Comparison of ENCODE assay signal across 13 mouse cellular contexts in the genomic region with DNA sequence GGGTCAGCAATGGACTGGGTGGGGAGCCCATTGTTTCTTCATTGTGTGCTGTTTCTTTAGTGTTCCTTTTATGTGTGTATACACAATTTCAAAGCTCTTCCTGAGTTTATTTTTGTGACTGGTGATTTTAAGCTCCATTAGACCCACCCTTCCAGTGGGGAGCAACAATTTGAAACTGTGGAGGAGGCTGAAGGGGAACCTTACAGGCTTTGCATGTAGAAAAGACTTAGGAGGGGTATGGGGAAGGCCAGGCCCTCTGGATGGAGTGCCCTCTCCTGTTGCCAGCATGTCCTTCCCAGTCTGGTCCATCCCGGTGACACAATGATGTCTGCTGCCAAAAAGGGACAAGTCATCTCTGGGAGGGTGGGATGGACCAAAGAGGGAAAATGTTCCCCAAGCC. TPM values are rescaled to one million over a fixed set of nuclear protein-coding genes. Genes with fewer than 3 reads are reported as not detected.
"Had no signal": no experiment of that assay in that cellular context is flagged by ENCODE, and none has a peak within 500 bp of the region (broad histone marks: within the 10 kb centered on the region; RNA-seq: fewer than 3 reads in every experiment).

No protein-coding gene starts in this region.

- H3K27me3 ChIP-seq: limb, embryonic 15.5 days; liver, embryonic 12.5 days; neural tube, embryonic 15.5 days had no signal

- H3K4me1 ChIP-seq: limb, embryonic 15.5 days; liver, embryonic 12.5 days; neural tube, embryonic 15.5 days had no signal

- H3K27ac ChIP-seq: limb, embryonic 15.5 days; liver, embryonic 12.5 days; midbrain, embryonic 10.5 days; neural tube, embryonic 15.5 days had no signal

- ATAC-seq: liver, embryonic 12.5 days had no signal

- H3K36me3 ChIP-seq: limb, embryonic 15.5 days; liver, embryonic 12.5 days; midbrain, embryonic 10.5 days; neural tube, embryonic 15.5 days had no signal

- H3K9me3 ChIP-seq: limb, embryonic 15.5 days; liver, embryonic 12.5 days; midbrain, embryonic 10.5 days; neural tube, embryonic 15.5 days had no signal

- H3K9ac ChIP-seq: limb, embryonic 15.5 days; liver, embryonic 12.5 days; neural tube, embryonic 15.5 days had no signal

- H3K4me3 ChIP-seq: limb, embryonic 15.5 days; liver, embryonic 12.5 days; midbrain, embryonic 10.5 days; myocyte; neural tube, embryonic 15.5 days had no signal

- H3K4me2 ChIP-seq: limb, embryonic 15.5 days; liver, embryonic 12.5 days; neural tube, embryonic 15.5 days had no signal

- DNase-seq: kidney, adult 11 months; kidney, postnatal 36 days; lung, postnatal 4 days; midbrain, embryonic 14.5 days; right cerebral cortex, adult 18-20 months; right cerebral cortex, postnatal 25 days; thymus, postnatal 36 days had no signal

RNA-seq across cellular contexts. Expression of gene Sgpp2, which starts 39.1 kb away (rescaled TPM):
- total RNA-seq: megakaryocyte, adult 5-6 weeks had no signal
